Mouse (Mus musculus) MEL (cell line): ENCODE results near the gene Tap2. TPM values are rescaled to one million over a fixed set of nuclear protein-coding genes. Genes with fewer than 3 reads are reported as not detected.

Experiments
- DNase-seq: peaks from one replicate; pipeline ENCODE4 v3.0.0; 2011; ENCODE audit warnings: low read depth, low spot score
- H3K27ac ChIP-seq: 2 replicates; pipeline ENCODE4 v1.5.1; 2012; ENCODE audit warnings: low read depth, mild to moderate bottlenecking, control low read depth, low read length, moderate library complexity; ENCODE audit not compliant: control insufficient read depth
- H3K27me3 ChIP-seq, 2 experiments: fragments of 150-350 bp in 1 of 2; sonication (generic) in 1 of 2; 2 replicates each; pipeline ENCODE4 v1.6.1; 2012; ENCODE audit warnings: low read length in 2 of 2, mild to moderate bottlenecking in 2 of 2, improper control_type of control experiment in 1 of 2, moderate library complexity in 1 of 2; ENCODE audit not compliant: insufficient read depth in 2 of 2, control insufficient read depth in 1 of 2
- H3K36me3 ChIP-seq, 2 experiments: 2 replicates each; pipeline ENCODE4 v1.6.1; 2012 to 2014; ENCODE audit warnings: low read length in 2 of 2, improper control_type of control experiment in 1 of 2, inconsistent platforms in 1 of 2, mild to moderate bottlenecking in 1 of 2; ENCODE audit not compliant: insufficient read depth in 2 of 2, control insufficient read depth in 1 of 2
- H3K4me1 ChIP-seq, 2 experiments: fragments of 150-350 bp in 1 of 2; sonication (generic) in 1 of 2; 2 replicates each; pipeline ENCODE4 v1.6.1; 2012; ENCODE audit warnings: low read length in 2 of 2, improper control_type of control experiment in 1 of 2, mild to moderate bottlenecking in 1 of 2; ENCODE audit not compliant: insufficient read depth in 2 of 2, control insufficient read depth in 1 of 2
- H3K4me3 ChIP-seq, 2 experiments: fragments of 150-350 bp in 1 of 2; sonication (generic) in 1 of 2; 2 replicates each; pipeline ENCODE4 v1.5.1; 2012; ENCODE audit warnings: low read depth in 2 of 2, low read length in 2 of 2, mild to moderate bottlenecking in 2 of 2, moderate library complexity in 2 of 2, control low read depth in 1 of 2, improper control_type of control experiment in 1 of 2; ENCODE audit not compliant: control insufficient read depth in 1 of 2, insufficient read depth in 1 of 2
- H3K79me2 ChIP-seq: 2 replicates; pipeline ENCODE4 v1.6.1; 2012; ENCODE audit warnings: mild to moderate bottlenecking, low read length, moderate library complexity; ENCODE audit not compliant: control insufficient read depth, poor library complexity, insufficient read depth
- H3K9ac ChIP-seq: 2 replicates; pipeline ENCODE4 v1.6.1; 2012; ENCODE audit warnings: low read depth, mild to moderate bottlenecking, control low read depth, low read length, moderate library complexity; ENCODE audit not compliant: control insufficient read depth, poor library complexity, severe bottlenecking
- H3K9me3 ChIP-seq: fragments of 150-350 bp; sonication (generic); replicated peaks from 2 replicates; pipeline ENCODE4 v1.6.1; 2012; ENCODE audit warnings: mild to moderate bottlenecking, low read length, improper control_type of control experiment, moderate library complexity; ENCODE audit not compliant: insufficient read depth
- CTCF ChIP-seq, 3 experiments: IDR thresholded peaks in 2 of 3; conservative IDR thresholded peaks in 1 of 3; 2 replicates each; pipeline ENCODE4 v1.5.1; 2011 to 2012; ENCODE audit warnings: low read length in 3 of 3, low read depth in 2 of 3, mild to moderate bottlenecking in 2 of 3, improper control_type of control experiment in 1 of 3, inconsistent platforms in 1 of 3, mixed read lengths in 1 of 3, moderate library complexity in 1 of 3; ENCODE audit not compliant: control insufficient read depth in 1 of 3, insufficient read depth in 1 of 3, poor library complexity in 1 of 3, severe bottlenecking in 1 of 3
- EP300 ChIP-seq, 2 experiments: IDR thresholded peaks; 2 replicates each; pipeline ENCODE4 v1.6.1; 2011; ENCODE audit warnings: improper control_type of control experiment in 2 of 2, low read length in 2 of 2, low read depth in 1 of 2, mild to moderate bottlenecking in 1 of 2
- ETS1 ChIP-seq: IDR thresholded peaks from 2 replicates; pipeline ENCODE4 v1.6.1; 2012; ENCODE audit warnings: low read depth, mild to moderate bottlenecking, inconsistent platforms, low read length, improper control_type of control experiment, moderate library complexity
- HCFC1 ChIP-seq: IDR thresholded peaks from 2 replicates; pipeline ENCODE4 v1.6.1; 2012; ENCODE audit warnings: low read depth, mild to moderate bottlenecking, inconsistent platforms, low read length, improper control_type of control experiment, moderate library complexity
- MAZ ChIP-seq: IDR thresholded peaks from 2 replicates; pipeline ENCODE4 v1.6.1; 2012; ENCODE audit warnings: low read depth, mild to moderate bottlenecking, inconsistent platforms, low read length, improper control_type of control experiment
- MXI1 ChIP-seq: IDR thresholded peaks from 2 replicates; pipeline ENCODE4 v1.6.1; 2011; ENCODE audit warnings: mild to moderate bottlenecking, low read depth, low read length, improper control_type of control experiment
- MYC ChIP-seq: IDR thresholded peaks from 2 replicates; pipeline ENCODE4 v1.6.1; 2011; ENCODE audit warnings: low read depth, mild to moderate bottlenecking, low read length, improper control_type of control experiment, moderate library complexity
- NELFE ChIP-seq: IDR thresholded peaks from 2 replicates; pipeline ENCODE4 v1.6.1; 2011; ENCODE audit warnings: low read depth, low read length, improper control_type of control experiment
- POLR2A ChIP-seq, 2 experiments: IDR thresholded peaks; 2 replicates each; pipeline ENCODE4 v1.6.1; 2011 to 2012; ENCODE audit warnings: low read length in 2 of 2, mild to moderate bottlenecking in 2 of 2, control low read depth in 1 of 2, improper control_type of control experiment in 1 of 2, low read depth in 1 of 2, moderate library complexity in 1 of 2; ENCODE audit not compliant: control insufficient read depth in 1 of 2, insufficient read depth in 1 of 2, poor library complexity in 1 of 2
- POLR2AphosphoS2 ChIP-seq: IDR thresholded peaks from 2 replicates; pipeline ENCODE4 v1.6.1; 2011; ENCODE audit warnings: low read length, improper control_type of control experiment
- RAD21 ChIP-seq: IDR thresholded peaks from 2 replicates; pipeline ENCODE4 v1.6.1; 2011; ENCODE audit warnings: mild to moderate bottlenecking, low read depth, low read length, improper control_type of control experiment
- SIN3A ChIP-seq: IDR thresholded peaks from 2 replicates; pipeline ENCODE4 v1.6.1; 2012; ENCODE audit warnings: low read length, improper control_type of control experiment, inconsistent platforms
- SMC3 ChIP-seq: IDR thresholded peaks from 2 replicates; pipeline ENCODE4 v1.6.1; 2011; ENCODE audit warnings: low read depth, low read length, improper control_type of control experiment
- TBP ChIP-seq: IDR thresholded peaks from 2 replicates; pipeline ENCODE4 v1.8.0; 2011; ENCODE audit warnings: low read depth, low read length, improper control_type of control experiment
- TCF12 ChIP-seq: IDR thresholded peaks from 2 replicates; pipeline ENCODE4 v1.6.1; 2014; ENCODE audit warnings: low read depth, mild to moderate bottlenecking, inconsistent platforms, low read length, improper control_type of control experiment, moderate library complexity
- UBTF ChIP-seq: IDR thresholded peaks from 2 replicates; pipeline ENCODE4 v1.6.1; 2012; ENCODE audit warnings: low read depth, mild to moderate bottlenecking, inconsistent platforms, low read length, improper control_type of control experiment, moderate library complexity, borderline replicate concordance; ENCODE audit not compliant: insufficient read depth
- USF1 ChIP-seq: IDR thresholded peaks from 2 replicates; pipeline ENCODE4 v1.6.1; 2014; ENCODE audit warnings: low read depth, mild to moderate bottlenecking, inconsistent platforms, low read length, improper control_type of control experiment, moderate library complexity
- USF2 ChIP-seq, 2 experiments: IDR thresholded peaks; 2 replicates each; pipeline ENCODE4 v1.6.1; 2011 to 2012; ENCODE audit warnings: improper control_type of control experiment in 2 of 2, low read length in 2 of 2, borderline replicate concordance in 1 of 2, inconsistent platforms in 1 of 2, low read depth in 1 of 2, mild to moderate bottlenecking in 1 of 2; ENCODE audit not compliant: insufficient read depth in 1 of 2
- ZMIZ1 ChIP-seq: IDR thresholded peaks from 2 replicates; pipeline ENCODE4 v1.6.1; 2012; ENCODE audit warnings: low read depth, mild to moderate bottlenecking, inconsistent platforms, low read length, improper control_type of control experiment, moderate library complexity
- polyA plus RNA-seq, 2 experiments: library from polyadenylated mRNA; stranded (reverse) in 1 of 2; unstranded in 1 of 2; fragments of >175 nt in 1 of 2; fragments of >200 nt in 1 of 2; gene quantifications; 2 replicates each; pipeline versions ENCODE4 v1.2.1 to v1.2.4; 2012; ENCODE audit warnings: low replicate concordance in 2 of 2, low read depth in 1 of 2; ENCODE audit not compliant: insufficient read length in 2 of 2, insufficient read depth in 1 of 2, missing spikeins in 1 of 2
- total RNA-seq: library from RNA; depleted of rRNA; stranded (reverse); fragments of 300-350 nt; gene quantifications from 2 replicates; pipeline ENCODE4 v1.2.3, GENCODE M21; 2012

The Tap2 gene
- total and polyA plus RNA-seq, 3 experiments: 48.5 to 63.0 TPM; not detected in 1

- Histone ChIP-seq H3K9ac (peak overlapping the region; percentile 96), H3K27me3 (no peaks in the 10 kb centered on the region), H3K36me3 (peaks cover 0 to 10% of the 10 kb centered on the region in 2 experiments; a peak in 2 of 4 replicates), H3K9me3 (no peaks in the 10 kb centered on the region), H3K27ac (peak overlapping the region; percentile 67), H3K4me3 (peak overlapping the region; percentile 65 to 97), H3K79me2 (peaks cover 13% of the 10 kb centered on the region), H3K4me1 (peaks cover 3 to 20% of the 10 kb centered on the region in 2 experiments)
- TF ChIP-seq TBP (peak; percentile 39; the same call in 1 of the 2 replicates), ZMIZ1 (no peak), SIN3A (peak; percentile 91), USF1 (no peak), MYC (0 out of 2 replicates have a peak, but pooled peaks have one; percentile 31), MXI1 (peak; percentile 65), POLR2AphosphoS2 (no peak), RAD21 (peak; percentile 46), CTCF (IDR thresholded peaks at IDR 0.05 in 2 of 3, conservative IDR thresholded peaks at IDR 0.05 in 1 of 3; ENCODE audit: control insufficient read depth in 1 of 3, insufficient read depth in 1 of 3, low read depth in 2 of 3, low read length in 3 of 3, poor library complexity in 1 of 3, severe bottlenecking in 1 of 3) (peak in 2 of 3 experiments; percentile 86 to 98; a peak in 5 of 6 replicates), EP300 (IDR thresholded peaks at IDR 0.05; ENCODE audit: low read depth in 1 of 2, low read length in 2 of 2) (0 out of 4 replicates have a peak, but pooled peaks of 1 of the 2 experiments have one; percentile 8), USF2 (IDR thresholded peaks at IDR 0.05; ENCODE audit: borderline replicate concordance in 1 of 2, insufficient read depth in 1 of 2, low read depth in 1 of 2, low read length in 2 of 2) (no peak), MAZ (peak; percentile 60; the same call in 1 of the 2 replicates), UBTF (0 out of 2 replicates have a peak, but pooled peaks have one; percentile 50), TCF12 (peak; percentile 50; the same call in 1 of the 2 replicates), ETS1 (peak; percentile 90), NELFE (peak; percentile 19; the same call in 1 of the 2 replicates), SMC3 (peak; percentile 81), HCFC1 (peak; percentile 67; the same call in 1 of the 2 replicates), POLR2A (IDR thresholded peaks at IDR 0.05; ENCODE audit: control insufficient read depth in 1 of 2, insufficient read depth in 1 of 2, low read depth in 1 of 2, low read length in 2 of 2, poor library complexity in 1 of 2) (peak in 1 of 2 experiments; percentile 40; a peak in 1 of 4 replicates)
- DNase-seq: peak; percentile 91
These were observed 1.1 kb downstream of the Tap2 start for GRCm38 (mm10) chr17:34204303-34205010.
